Mouse (Mus musculus) heart, adult 18-20 months (tissue): ENCODE results near the gene Sestd1. TPM values are rescaled to one million over a fixed set of nuclear protein-coding genes. Genes with fewer than 3 reads are reported as not detected.

Experiments
- total RNA-seq, 2 experiments: library from RNA; stranded (reverse); gene quantifications; 2 replicates each; pipeline ENCODE4 v1.2.3; 2021

Sestd1 gene
- total RNA-seq, 2 experiments from 2014 or later, result 16.9 to 17.2 TPM

Other genes starting within 250 kb of the Sestd1 start
- gene Ccdc141, start 110.0 kb downstream of the Sestd1 start, total RNA-seq, result 100 to 1,000 TPM; 149 to 219 TPM